Mouse (Mus musculus): ENCODE measurements around the gene Myo18a.

Myo18a gene

GRCm38 (mm10) chr11:77836751-77837150, 73.7 kb downstream of the Myo18a start:
- no peak for DNase-seq (ENCODE audit: low spot score)

GRCm38 (mm10) chr11:77837856-77838255, 74.8 kb downstream of the Myo18a start:
- no peak for DNase-seq (ENCODE audit: low spot score)

- DNase-seq (ENCODE audit: low spot score), result no peak
Observed at GRCm38 (mm10) chr11:77840523-77841245, 77.6 kb downstream of the Myo18a start.

GRCm38 (mm10) chr11:77843068-77843905, 80.2 kb downstream of the Myo18a start:
- DNase-seq (ENCODE audit: low spot score), result no peak

GRCm38 (mm10) chr11:77843906-77844200, 80.8 kb downstream of the Myo18a start:
- DNase-seq (ENCODE audit: low spot score), result no peak

- no peak for DNase-seq (ENCODE audit: low spot score)
Observed at GRCm38 (mm10) chr11:77847599-77848128, 84.6 kb downstream of the Myo18a start.

- DNase-seq (ENCODE audit: low spot score), result peak; percentile 33
Observed at GRCm38 (mm10) chr11:77848131-77848530, 85.1 kb downstream of the Myo18a start.

GRCm38 (mm10) chr11:77849151-77849550, 86.1 kb downstream of the Myo18a start:
- no peak for DNase-seq (ENCODE audit: low spot score)

- DNase-seq (ENCODE audit: low spot score), result no peak
Observed at GRCm38 (mm10) chr11:77850401-77851244, 87.6 kb downstream of the Myo18a start.

- DNase-seq (ENCODE audit: low spot score), result no peak
Observed at GRCm38 (mm10) chr11:77851483-77852010, 88.5 kb downstream of the Myo18a start.

GRCm38 (mm10) chr11:77852195-77852594, 89.1 kb downstream of the Myo18a start:
- DNase-seq (ENCODE audit: low spot score), result no peak

GRCm38 (mm10) chr11:77852941-77853668, 90.1 kb downstream of the Myo18a start:
- DNase-seq (ENCODE audit: low spot score), result no peak

- DNase-seq (ENCODE audit: low spot score), result no peak
Observed at GRCm38 (mm10) chr11:77854641-77855040, 91.6 kb downstream of the Myo18a start.

GRCm38 (mm10) chr11:77855396-77855795, 92.3 kb downstream of the Myo18a start:
- no peak for DNase-seq (ENCODE audit: low spot score)

- DNase-seq (ENCODE audit: low spot score), result no peak
Observed at GRCm38 (mm10) chr11:77857089-77857488, 94.0 kb downstream of the Myo18a start.

GRCm38 (mm10) chr11:77858589-77858988, 95.5 kb downstream of the Myo18a start:
- no peak for DNase-seq (ENCODE audit: low spot score)

GRCm38 (mm10) chr11:77860947-77861346, 97.9 kb downstream of the Myo18a start:
- no peak for DNase-seq (ENCODE audit: low spot score)

- no peak for DNase-seq (ENCODE audit: low spot score)
Observed at GRCm38 (mm10) chr11:77862887-77863286, 99.8 kb downstream of the Myo18a start.

- no peak for DNase-seq (ENCODE audit: low spot score)
Observed at GRCm38 (mm10) chr11:77864771-77865170, 101.7 kb downstream of the Myo18a start.

- DNase-seq (ENCODE audit: low spot score), result no peak
Observed at GRCm38 (mm10) chr11:77867419-77868083, 104.5 kb downstream of the Myo18a start.

- no peak for DNase-seq (ENCODE audit: low spot score)
Observed at GRCm38 (mm10) chr11:77871436-77871835, 108.4 kb downstream of the Myo18a start.
